Mouse (Mus musculus): ENCODE results near the gene Zfp652. TPM values are rescaled to one million over a fixed set of nuclear protein-coding genes. Genes with fewer than 3 reads are reported as not detected.

Gene Zfp652
- polyA plus RNA-seq, 1 experiment from 2014 or later = 13.6 TPM

DNA sequence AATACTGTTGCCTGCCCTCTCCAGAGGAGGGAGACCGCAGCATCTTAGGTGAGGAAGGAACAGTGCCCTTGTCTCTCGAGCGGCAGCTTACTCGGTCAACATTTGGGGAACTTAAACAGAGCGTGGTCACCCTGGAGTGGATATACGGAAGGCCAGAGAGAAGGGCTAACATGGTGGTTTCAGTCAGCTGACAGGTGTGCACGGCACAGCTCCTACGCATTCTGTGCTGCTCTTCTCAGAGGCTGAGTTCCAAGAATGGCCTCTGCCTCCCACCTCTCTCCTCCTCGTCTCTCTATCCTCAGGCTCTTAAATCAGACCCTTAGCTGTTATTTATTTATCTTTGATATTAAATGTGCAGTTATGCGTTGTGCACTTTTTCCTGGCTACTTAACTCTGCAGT lies 52.9 kb downstream of the Zfp652 start:
- ATAC-seq (ENCODE audit: insufficient read depth) = no peak
- H3K4me1 ChIP-seq (ENCODE audit: insufficient read depth) = no peaks in the 10 kb centered on the region
- 63% methylated on average over 10 of the region's 10 CpGs for WGBS
- no peaks in the 10 kb centered on the region for H3K9me3 ChIP-seq (ENCODE audit: low read depth, low read length)
- H3K27ac ChIP-seq (ENCODE audit: low read depth) = no peak overlapping the region
- no peak overlapping the region for H3K9ac ChIP-seq
- peaks cover 53% of the 10 kb centered on the region for H3K36me3 ChIP-seq (ENCODE audit: insufficient read depth)
- no peak for DNase-seq
- no peak overlapping the region for H3K4me3 ChIP-seq (ENCODE audit: low read depth, low read length)
- TF ChIP-seq CTCF (IDR thresholded peaks at IDR 0.05; ENCODE audit: low read depth) = no peak
- H3K27me3 ChIP-seq (ENCODE audit: insufficient read depth, low read length) = no peaks in the 10 kb centered on the region
- no peak overlapping the region for H3K4me2 ChIP-seq

DNA sequence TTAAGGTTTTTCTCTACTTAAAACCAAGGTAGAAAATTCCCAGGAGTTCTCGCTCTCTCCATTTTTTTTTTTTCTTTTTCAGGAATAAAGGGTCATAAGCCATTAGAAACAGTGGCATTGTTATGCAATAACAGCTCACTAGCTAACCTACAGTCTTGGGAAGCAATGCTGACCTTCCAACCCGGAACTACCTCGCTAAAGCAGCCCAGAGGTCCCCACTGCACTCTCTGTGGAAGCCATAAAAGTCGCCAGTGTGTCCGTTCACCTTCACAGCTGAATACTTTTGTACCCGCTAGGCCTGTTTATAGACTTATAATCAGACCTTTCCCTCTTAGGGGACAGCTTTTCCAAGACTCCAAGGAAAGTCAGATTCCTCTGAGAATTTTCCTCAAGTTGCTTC lies 55.8 kb downstream of the Zfp652 start:
- 83% methylated on average over 6 of the region's 6 CpGs for WGBS
- peaks cover 49% of the 10 kb centered on the region for H3K36me3 ChIP-seq (ENCODE audit: insufficient read depth)

DNA sequence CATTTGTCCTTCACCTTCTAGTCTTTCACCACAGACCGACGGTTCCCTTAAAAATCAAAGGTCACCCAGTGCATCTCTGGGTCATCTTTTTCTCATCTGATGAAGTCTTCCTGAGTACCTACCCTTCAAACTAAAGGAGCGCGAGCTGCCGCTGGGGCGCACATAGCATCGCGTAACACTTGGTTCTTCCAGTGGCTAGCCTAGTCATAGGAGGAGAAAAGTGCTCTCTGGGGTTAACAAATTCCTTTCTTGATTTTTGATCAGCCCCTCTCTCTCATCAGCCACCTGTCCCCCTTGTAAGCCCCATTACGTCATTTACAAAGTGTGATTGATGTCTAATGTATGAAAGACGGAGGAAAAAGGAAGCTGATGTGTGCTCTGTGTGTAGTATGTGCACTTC lies 56.7 kb downstream of the Zfp652 start:
- H3K9ac ChIP-seq = no peak overlapping the region
- H3K27me3 ChIP-seq (ENCODE audit: insufficient read depth, low read length) = no peaks in the 10 kb centered on the region
- DNase-seq (no peak), ATAC-seq (ENCODE audit: insufficient read depth) (no peak)
- no peaks in the 10 kb centered on the region for H3K4me1 ChIP-seq (ENCODE audit: insufficient read depth)
- no peak overlapping the region for H3K4me2 ChIP-seq
- peaks cover 40% of the 10 kb centered on the region for H3K36me3 ChIP-seq (ENCODE audit: insufficient read depth)
- no peak overlapping the region for H3K4me3 ChIP-seq (ENCODE audit: low read depth, low read length)
- 79% methylated on average over 10 of the region's 10 CpGs for WGBS
- TF ChIP-seq CTCF (IDR thresholded peaks at IDR 0.05; ENCODE audit: low read depth) = no peak
- H3K9me3 ChIP-seq (ENCODE audit: low read depth, low read length) = no peaks in the 10 kb centered on the region
- no peak overlapping the region for H3K27ac ChIP-seq (ENCODE audit: low read depth)

More for the DNA sequence above, 55.8 kb downstream of the Zfp652 start:
- no peak for ATAC-seq (ENCODE audit: insufficient read depth)
- Histone ChIP-seq H3K9ac (no peak overlapping the region), H3K4me3 (ENCODE audit: low read depth, low read length) (no peak overlapping the region), H3K27ac (ENCODE audit: low read depth) (no peak overlapping the region), H3K4me1 (ENCODE audit: insufficient read depth) (no peaks in the 10 kb centered on the region), H3K9me3 (ENCODE audit: low read depth, low read length) (no peaks in the 10 kb centered on the region), H3K4me2 (no peak overlapping the region), H3K27me3 (ENCODE audit: insufficient read depth, low read length) (no peaks in the 10 kb centered on the region)
- no peak for DNase-seq
- TF ChIP-seq CTCF (IDR thresholded peaks at IDR 0.05; ENCODE audit: low read depth) = no peak

- Histone ChIP-seq H3K9ac (no peak overlapping the region), H3K27me3 (ENCODE audit: insufficient read depth, low read length) (no peaks in the 10 kb centered on the region), H3K4me1 (ENCODE audit: insufficient read depth) (no peaks in the 10 kb centered on the region), H3K27ac (ENCODE audit: low read depth) (no peak overlapping the region), H3K4me2 (no peak overlapping the region), H3K9me3 (ENCODE audit: low read depth, low read length) (no peaks in the 10 kb centered on the region), H3K36me3 (ENCODE audit: insufficient read depth) (peaks cover 30% of the 10 kb centered on the region), H3K4me3 (ENCODE audit: low read depth, low read length) (no peak overlapping the region)
- WGBS = 61% methylated on average over 9 of the region's 9 CpGs
- DNase-seq (peak; percentile 64), ATAC-seq (ENCODE audit: insufficient read depth) (no peak)
- TF ChIP-seq CTCF (IDR thresholded peaks at IDR 0.05; ENCODE audit: low read depth) = peak; percentile 52
Measured at GRCm38 (mm10) chr11:95770720-95771364, 58.4 kb downstream of the Zfp652 start.

DNA sequence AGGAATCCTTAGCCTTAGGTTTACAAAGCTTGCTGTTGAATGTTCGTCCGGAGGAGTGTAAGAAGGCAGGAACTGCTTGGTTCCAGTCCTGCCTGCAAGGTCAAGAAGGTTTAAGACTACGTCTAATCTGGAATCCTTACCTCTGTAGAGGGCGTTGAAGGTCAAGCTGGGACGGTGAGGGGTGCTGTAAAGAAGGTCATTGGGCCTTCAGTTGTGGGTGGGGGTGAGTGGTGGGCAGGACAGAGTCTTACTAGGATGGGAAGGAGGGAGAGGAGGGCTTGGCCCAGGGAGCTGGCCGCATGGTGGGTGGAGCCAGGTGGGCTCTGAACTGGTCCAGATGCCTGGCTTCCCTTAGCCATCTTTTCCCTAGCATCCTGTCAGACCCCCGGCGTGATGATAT lies 59.2 kb downstream of the Zfp652 start:
- no peak overlapping the region for H3K4me3 ChIP-seq (ENCODE audit: low read depth, low read length)
- H3K4me1 ChIP-seq (ENCODE audit: insufficient read depth) = no peaks in the 10 kb centered on the region
- H3K9me3 ChIP-seq (ENCODE audit: low read depth, low read length) = no peaks in the 10 kb centered on the region
- DNase-seq = no peak
- no peak for ATAC-seq (ENCODE audit: insufficient read depth)
- H3K9ac ChIP-seq = no peak overlapping the region
- no peaks in the 10 kb centered on the region for H3K27me3 ChIP-seq (ENCODE audit: insufficient read depth, low read length)
- H3K27ac ChIP-seq (ENCODE audit: low read depth) = no peak overlapping the region
- peaks cover 27% of the 10 kb centered on the region for H3K36me3 ChIP-seq (ENCODE audit: insufficient read depth)
- 86% methylated on average over 8 of the region's 8 CpGs for WGBS
- no peak overlapping the region for H3K4me2 ChIP-seq
- TF ChIP-seq CTCF (IDR thresholded peaks at IDR 0.05; ENCODE audit: low read depth) = no peak

GRCm38 (mm10) chr11:95773264-95773663 lies 60.8 kb downstream of the Zfp652 start:
- ATAC-seq (ENCODE audit: insufficient read depth) = no peak
- H3K9ac ChIP-seq = no peak overlapping the region

DNA sequence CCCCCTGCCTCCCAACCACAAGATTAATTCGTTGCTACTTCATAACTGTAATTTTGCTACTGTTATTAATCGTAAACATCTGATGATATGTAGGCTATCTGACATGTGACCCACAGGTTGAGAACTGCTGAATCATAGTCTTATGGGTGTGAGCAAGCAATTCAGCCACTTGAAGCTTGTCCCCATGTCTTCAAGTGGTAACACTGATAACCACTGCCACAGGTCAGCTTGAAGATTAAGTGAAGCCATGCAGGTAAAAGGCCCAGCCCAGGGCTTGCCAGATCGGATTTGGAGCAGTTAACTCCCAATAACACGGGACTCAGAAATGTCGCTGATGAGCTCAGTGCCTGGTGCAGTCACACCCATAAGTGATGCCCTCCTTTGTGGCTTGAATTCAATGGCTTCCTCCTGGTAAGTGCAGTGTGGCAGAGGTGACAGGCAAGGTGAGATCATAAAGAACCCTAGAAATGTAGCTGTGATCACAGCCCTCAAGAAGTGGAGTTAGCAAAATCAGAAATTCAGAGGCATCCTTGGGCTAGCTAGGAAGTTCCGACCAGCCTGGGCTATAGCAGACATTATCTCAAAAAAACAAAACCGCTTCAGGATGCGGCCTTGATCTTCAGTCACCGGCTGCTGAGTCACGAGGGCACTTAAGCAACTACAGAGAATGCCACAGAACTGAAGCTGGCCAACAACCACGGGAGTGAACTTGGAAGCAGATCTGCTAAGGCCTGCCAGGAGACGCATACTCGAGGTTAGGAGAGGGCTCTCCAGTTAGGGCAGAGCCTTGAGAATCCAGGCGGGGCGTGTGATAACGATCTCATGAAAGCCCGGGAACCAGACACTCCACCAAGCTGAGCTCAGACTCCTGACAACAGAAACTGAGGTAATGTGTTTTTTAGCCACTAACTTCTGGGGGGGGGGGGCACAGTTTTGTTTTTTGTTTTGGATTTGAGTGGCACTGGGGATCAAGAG lies 65.1 kb downstream of the Zfp652 start:
- peak overlapping the region; percentile 68 for H3K27ac ChIP-seq (ENCODE audit: low read depth)
- H3K4me3 ChIP-seq (ENCODE audit: low read depth, low read length) = no peak overlapping the region
- H3K4me2 ChIP-seq = no peak overlapping the region
- TF ChIP-seq CTCF (IDR thresholded peaks at IDR 0.05; ENCODE audit: low read depth) = no peak
- WGBS = 51% methylated on average over 17 of the region's 17 CpGs
- peak; percentile 65 for ATAC-seq (ENCODE audit: insufficient read depth)
- no peaks in the 10 kb centered on the region for H3K9me3 ChIP-seq (ENCODE audit: low read depth, low read length)
- 0 out of 2 replicates have a peak, but pooled peaks cover 7% of the 10 kb centered on the region for H3K36me3 ChIP-seq (ENCODE audit: insufficient read depth)
- H3K27me3 ChIP-seq (ENCODE audit: insufficient read depth, low read length) = no peaks in the 10 kb centered on the region
- H3K4me1 ChIP-seq (ENCODE audit: insufficient read depth) = no peaks in the 10 kb centered on the region
- peak; percentile 74 for DNase-seq
- H3K9ac ChIP-seq = peak overlapping the region; percentile 4; the same call in 1 of the 2 replicates

More at GRCm38 (mm10) chr11:95773264-95773663, 60.8 kb downstream of the Zfp652 start:
- H3K4me3 ChIP-seq (ENCODE audit: low read depth, low read length) = no peak overlapping the region
- no peaks in the 10 kb centered on the region for H3K4me1 ChIP-seq (ENCODE audit: insufficient read depth)
- DNase-seq = no peak
- H3K27ac ChIP-seq (ENCODE audit: low read depth) = no peak overlapping the region
- 66% methylated on average over 3 of the region's 3 CpGs for WGBS
- H3K4me2 ChIP-seq = no peak overlapping the region
- no peaks in the 10 kb centered on the region for H3K9me3 ChIP-seq (ENCODE audit: low read depth, low read length)
- no peak for TF ChIP-seq CTCF (IDR thresholded peaks at IDR 0.05; ENCODE audit: low read depth)
- no peaks in the 10 kb centered on the region for H3K27me3 ChIP-seq (ENCODE audit: insufficient read depth, low read length)
- peaks cover 21% of the 10 kb centered on the region for H3K36me3 ChIP-seq (ENCODE audit: insufficient read depth)

Data from lung, embryonic 14.5 days (tissue).